Mouse (Mus musculus) liver, postnatal 0 days (tissue): ENCODE measurements around the gene Cnr1.

Experiments
- CTCF ChIP-seq: sonication (generic); IDR thresholded peaks from 2 replicates; pipeline ENCODE4 v1.5.1; 2016; ENCODE audit warnings: antibody characterized with exemption, low read depth
- EP300 ChIP-seq: IDR thresholded peaks from 2 replicates; pipeline ENCODE4 v1.6.1; 2016; ENCODE audit warnings: antibody characterized with exemption, low read depth, mild to moderate bottlenecking

DNA sequence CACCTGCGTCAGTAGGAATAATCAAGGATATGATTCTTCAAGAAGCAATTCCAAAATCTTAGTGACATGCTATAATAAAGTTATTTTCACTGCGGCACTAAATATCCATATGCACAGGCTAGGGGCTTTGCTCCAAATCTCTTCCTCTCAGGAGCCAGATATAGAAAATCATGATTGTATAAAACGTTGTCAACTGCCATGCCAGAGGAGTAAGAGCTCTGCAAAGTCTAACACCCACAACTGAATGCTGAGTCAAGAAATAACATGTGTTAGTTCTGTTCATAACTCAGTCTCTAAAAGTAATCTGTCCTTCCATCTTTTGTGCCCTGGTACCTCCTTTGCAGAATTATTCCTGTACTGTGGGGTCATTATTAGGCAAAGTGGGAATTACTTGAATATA is 44.4 kb upstream of the Cnr1 start:
- TF ChIP-seq EP300 (no peak), CTCF (no peak)
